Mouse (Mus musculus) urinary bladder, adult 18-20 months (tissue): ENCODE measurements at regions not wholly inside any gene's neighbourhood (a gene's known extent, or its start where the extent isn't known, plus 50 kb on each side); places are given as distances from the start of the nearest gene placed in this dataset.

ENCODE experiments used
- DNase-seq, 2 experiments: peaks; one replicate each; pipeline ENCODE4 v3.0.0; 2022; ENCODE audit warnings: low spot score in 2 of 2, mixed read lengths in 2 of 2

DNA sequence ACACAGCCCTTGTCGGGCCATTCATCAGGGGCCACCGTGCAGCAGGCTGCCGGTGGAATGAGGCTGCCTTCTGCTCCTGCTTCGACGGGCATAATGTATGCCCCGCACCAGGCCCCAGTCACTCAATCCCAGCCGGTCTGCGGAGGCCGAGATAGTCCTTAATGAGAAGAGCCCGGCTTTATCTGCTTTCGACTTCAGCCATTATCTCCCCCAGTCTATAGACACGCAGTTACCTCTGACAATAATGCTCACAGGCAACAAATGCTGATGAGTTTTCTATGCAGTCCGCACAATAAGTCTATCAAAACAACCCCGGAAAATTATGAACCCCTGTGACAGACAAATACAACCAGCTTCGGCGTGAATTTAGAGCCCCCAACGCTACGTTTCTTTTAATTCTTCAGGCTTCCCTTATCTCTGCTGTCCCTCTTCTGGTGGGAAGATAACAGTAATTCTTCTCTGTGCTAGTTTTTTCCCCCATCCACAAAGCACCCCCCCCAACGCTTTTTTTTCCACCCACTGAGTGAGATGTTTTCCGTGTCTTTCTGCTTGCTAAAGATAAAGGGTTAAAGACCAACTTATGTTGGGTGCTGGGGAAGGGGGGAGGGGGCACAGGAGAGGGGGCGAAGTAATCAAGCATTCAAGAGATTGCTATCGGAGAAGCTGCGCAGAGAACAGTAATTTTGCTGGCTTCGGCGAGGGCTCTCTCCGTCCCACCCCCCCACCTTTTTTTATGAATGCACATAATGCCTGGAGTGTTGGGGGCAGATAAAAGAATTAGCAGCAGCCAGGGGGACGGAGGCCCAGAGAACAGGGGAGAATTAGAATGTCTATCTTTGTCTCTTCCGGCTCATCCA, 117.8 kb downstream of the Mrm1 start:
- no peak for DNase-seq

DNA sequence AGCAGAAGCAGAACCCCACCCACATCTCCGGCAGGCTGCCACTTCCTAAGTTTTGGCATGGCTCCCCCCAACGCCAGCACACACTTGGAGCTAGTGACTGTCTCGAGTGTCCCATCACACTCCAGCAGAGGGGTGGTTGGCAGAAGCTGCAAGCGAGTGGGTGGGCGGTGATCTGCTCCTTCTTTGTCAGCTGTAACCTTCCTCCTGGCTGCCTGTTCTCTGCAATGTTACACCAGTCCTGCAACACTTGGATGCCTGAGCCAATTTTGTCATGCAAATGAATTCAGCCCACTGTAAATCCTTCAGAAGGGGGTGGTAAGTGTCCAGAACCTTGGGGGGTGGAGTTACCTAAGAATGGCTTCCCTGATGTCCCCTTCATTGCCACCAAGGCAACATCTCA, 121.8 kb downstream of the Mrm1 start:
- no peak for DNase-seq

DNA sequence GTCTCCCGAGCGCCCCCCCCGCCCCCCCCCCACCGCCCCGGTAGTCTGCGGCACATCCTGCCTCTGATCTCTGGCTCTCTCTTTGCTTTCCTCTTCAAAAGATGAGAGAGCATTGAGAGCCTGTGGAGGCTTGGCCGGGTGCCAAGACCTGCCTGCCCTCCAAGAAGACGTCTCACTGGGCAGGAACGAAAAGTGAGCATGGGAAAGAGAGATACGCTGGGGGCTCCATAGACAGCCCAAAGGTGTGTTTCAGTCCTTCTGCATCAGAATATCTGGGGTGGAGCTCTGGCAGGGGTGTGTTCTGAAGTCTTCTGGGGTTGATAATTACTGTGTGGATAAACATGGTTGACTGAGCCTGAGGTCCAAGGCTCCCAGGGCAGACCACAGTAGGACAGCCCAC, 126.7 kb downstream of the Mrm1 start:
- DNase-seq, result no peak

DNA sequence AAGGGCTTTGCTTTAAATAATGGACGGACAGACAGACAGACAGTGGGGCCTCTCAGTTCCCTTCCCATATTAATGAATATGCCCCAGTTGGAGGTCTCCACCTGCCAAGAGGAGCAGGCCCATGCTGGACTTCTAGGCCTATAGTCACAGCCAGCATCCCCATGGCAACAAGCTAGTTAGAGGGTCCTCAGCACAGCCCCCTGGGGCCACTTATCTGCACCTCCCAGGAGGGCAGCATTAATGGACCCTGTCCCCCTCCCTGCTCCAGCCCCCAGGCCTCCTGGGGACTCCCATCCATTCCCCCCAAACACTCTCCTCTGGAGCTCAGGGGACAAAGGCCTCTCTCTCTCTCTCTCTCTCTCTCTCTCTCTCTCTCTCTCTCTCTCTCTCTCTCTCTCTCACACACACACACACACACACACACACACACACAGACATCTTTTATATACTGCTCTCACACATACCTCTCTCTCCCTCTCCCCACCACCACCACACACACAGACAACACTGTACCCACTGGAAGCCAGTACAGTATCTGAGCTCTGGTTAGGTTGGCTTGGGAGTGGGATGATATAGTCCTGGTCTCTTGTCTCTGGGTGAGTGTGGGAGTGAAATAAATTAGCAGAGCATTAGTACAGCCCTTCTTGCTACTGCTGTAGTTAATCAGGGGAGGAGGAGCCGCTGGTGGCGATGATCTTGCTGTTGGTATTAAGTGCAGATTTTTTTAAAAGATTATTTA, 127.7 kb downstream of the Mrm1 start:
- DNase-seq, result no peak

DNA sequence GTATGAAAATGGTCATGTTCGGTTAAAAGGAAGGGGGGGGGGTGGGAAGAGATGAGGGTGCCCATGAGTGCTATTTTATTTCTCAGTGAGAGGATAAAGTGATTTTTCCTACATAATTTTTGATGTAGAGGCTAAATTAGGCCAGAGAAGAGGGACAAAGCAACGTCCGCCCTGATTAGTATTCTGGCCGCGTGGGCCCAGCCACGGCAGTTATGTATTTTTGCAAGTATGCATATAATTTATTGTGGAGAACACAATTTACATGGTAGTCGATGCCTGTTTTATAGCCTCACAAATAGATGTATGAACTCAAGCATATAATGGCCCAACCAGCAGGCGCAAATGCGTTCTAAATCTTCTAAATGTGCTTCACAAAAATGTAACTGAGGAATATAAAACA, 132.8 kb downstream of the Mrm1 start:
- DNase-seq, result no peak

DNA sequence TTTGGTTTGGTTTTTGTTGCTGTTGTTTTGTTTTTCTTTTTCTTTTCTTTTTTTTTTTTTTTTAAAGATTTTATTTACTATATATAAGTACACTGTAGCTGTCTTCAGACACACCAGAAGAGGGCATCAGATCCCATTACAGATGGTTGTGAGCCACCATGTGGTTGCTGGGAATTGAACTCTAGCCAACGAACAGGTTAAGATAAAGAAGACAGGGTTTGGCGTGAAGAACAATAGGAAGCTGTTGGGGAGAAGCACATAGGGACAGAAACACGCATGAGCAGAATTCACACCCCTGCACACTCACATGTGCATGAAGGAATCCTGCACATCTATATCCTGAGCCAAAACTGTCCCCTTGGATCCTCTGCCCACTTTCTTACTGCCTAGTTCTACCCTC, 135.0 kb downstream of the Mrm1 start:
- no peak for DNase-seq

DNA sequence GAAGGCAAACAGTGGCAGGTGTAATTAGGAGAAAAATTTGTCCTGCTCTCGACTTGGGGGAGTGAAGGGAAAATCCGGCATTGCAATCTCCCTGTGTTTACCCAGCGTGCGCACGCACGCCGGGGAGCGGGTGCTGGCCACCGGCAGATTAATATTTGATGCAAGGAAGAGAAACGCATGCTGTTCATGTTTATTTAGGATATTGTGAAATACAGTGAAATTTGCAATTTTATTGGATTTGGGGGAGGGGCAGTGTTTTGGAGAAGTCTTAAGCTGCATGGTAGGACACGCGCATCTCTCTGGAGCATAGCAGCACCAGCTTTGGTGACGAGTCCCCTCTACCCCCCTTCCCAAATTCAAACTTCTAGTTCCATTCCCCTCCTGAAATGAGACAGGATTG, 136.4 kb downstream of the Mrm1 start:
- DNase-seq, result no peak

DNA sequence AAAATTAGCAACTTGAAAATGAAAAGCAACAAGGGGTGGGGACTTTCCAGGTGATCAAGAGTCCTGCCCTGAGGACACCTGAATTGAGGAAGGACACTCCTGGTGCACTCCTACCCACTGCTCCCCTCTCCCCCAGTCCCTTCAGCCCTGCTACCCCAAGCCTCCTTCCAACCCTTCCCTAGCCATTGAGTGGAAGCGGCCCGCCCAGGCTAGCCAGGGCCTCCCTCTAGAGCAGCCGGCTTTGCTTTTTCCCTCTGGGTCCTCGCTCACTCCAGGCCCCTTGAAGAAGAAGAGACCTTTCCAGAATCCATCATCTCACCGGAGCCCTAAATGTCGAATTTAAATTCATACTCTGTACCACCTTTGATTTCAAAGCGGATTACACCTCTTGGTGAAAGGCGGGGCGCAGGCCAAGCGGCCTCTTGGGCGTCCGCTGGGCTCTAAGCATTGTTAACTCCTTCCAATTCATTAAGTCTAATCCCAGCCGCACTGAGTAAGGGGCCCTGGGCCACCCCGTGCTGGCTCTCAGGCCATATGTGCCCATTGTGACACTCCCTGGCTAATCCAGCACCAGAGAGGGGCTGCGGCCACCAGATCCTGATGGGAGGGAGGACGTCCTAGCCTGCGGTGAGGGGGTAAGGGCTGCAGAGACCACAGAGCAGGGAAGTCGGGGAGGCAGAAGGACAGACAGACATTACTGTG, 142.8 kb downstream of the Mrm1 start:
- DNase-seq, result no peak

DNA sequence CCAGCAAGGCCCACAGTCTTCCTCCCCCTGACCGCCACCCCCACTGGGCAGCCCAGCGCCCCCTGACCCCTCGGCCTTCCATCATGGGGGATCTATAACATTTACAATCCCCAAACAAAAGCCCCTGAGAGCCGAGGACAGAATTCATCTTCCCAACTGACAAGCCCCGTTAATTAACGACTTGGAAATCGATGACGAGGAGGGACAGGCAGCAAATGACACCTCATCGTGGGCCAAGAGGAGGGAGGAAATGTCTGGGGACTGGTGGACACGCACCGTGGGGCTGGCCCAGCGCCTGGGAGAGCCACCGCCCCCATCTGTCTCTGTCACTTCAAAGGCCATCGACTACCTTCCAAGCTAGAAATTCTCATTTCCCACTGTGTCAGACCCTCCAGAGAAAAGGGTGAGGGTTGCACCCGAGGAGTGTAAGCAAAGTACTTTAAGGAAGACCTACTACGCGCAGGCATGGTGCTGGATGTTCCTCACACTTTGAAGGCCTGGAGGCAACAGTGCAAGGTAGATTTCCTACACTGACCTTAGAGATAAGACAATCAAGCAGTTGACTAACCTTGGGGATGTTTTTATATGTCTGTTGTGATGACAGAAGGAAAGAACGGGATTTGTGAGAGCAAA, 146.4 kb downstream of the Mrm1 start:
- no peak for DNase-seq

DNA sequence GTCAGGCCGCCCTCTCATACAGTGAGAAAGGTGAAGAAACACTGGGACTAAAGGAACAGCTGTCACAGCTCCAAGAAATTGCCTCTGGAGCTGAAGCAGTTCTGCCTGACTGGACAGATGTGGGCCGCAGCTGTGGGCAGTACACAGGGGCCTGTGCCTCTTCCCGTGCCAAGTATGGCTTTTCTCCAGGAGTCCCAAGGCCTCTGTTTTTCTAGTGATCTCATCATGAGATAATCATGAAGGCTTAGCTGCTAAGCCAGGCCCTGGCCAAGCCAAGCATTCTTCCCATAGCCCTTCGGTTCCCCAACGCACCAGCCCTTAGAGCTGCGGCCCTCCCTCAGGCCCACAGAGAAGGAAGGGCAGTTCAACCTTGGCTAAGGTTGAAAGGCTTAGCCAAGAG, 146.2 kb upstream of the Lhx1 start:
- DNase-seq, result no peak

DNA sequence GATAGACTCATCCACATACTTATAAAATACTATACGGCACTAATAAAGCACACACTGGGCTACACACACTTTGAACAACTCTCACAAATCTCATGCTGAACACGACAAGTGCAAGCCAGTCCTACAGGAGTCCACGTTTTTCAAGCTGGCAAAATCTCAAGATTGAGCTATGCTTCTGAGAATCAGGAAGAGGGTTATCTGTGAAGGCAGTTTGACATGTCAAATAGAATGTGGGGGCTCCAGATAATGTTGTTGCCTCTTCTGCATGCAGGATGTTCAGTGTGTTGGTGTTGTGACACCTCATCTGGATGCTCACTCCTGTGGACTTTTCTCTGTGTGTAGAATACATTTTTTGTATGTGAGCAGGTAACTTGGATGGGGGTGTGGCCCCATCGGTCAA, 142.4 kb upstream of the Lhx1 start:
- DNase-seq, result no peak

DNA sequence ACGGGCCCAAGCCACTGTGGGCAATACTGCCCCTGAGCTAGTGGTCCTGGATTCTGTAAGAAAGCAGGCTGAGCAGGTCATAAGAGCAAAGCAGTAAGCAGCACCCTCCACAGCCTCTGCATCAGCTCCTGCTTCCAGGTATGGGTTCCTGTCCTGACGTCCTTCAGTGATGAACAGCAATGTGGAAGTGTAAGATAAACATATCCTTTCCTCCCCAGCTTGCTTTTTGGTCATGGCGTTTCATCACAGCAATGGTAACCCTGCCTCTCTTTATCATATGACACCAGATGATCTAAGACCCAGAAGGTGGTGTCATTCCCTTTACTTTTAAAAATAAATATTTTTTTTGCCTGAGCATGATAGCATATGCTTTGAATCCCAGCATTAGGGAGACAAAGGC, 138.9 kb upstream of the Lhx1 start:
- DNase-seq, result no peak

DNA sequence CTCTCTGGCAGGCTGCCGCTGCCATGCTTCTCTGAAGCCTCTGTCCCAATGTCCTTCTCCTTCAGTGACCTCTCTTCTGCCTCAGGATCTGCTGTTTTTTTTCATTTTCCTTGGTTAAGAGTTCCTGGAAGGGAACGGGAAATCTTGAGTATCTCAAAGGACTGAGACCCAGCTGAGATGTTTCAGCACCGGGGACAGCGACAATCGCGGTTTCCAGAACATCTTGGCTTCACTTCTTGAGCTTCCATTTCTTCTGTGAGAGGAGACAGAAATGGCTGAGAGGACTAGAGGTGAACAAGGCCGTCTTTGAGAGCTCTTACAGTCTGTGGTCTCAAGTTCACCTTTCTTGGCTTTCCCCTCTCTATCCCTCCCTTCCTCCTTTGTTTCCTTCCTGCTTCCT, 136.6 kb upstream of the Lhx1 start:
- peak in 1 of 2 experiments; percentile 12 for DNase-seq

DNA sequence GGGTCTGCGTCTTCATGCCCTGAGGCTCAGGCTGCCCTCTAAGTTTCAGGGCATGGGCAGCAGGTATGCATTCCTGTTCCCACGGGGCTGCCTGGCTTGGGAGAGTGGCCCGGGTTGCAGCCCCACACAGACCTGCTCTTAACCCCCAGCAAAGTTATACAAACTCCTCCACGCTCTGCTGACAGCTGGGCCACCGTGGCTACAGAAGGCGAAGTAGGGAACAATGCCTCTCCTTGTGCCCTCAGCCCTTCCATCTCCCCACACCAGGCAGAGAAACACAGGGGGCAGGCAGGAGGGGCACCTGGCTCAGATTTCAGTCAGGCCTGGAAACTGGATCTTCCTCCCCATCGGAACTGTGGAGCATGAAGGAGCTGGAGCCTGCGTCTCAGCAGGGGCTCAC, 135.5 kb upstream of the Lhx1 start:
- DNase-seq, result no peak

DNA sequence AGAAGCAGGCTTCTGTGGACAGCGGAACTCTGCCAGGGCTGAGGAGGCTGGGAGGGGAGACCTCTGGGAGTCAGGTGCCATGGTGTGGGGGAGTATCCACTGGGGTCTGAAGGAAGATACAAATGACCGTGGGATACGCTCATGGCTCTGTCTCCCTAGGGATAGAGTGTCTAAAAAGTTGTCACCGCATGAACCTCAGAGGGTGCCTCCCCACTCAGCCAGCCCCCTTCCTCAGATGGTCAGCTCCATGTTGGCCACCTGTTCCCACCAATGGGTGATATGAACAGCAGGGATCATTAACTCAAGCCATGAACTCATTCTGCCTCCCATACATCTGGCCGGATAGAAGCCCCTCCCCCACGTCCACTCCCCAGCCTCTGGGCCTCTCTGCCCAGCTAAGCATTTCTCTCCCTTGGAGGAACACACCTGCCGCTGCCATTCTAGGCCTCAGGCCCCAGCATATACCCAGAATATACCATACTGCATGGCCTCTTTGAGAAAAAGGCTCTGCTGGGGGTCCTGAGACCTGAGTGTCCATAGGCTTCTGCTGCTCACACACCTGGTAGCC, 134.1 kb upstream of the Lhx1 start:
- no peak for DNase-seq

DNA sequence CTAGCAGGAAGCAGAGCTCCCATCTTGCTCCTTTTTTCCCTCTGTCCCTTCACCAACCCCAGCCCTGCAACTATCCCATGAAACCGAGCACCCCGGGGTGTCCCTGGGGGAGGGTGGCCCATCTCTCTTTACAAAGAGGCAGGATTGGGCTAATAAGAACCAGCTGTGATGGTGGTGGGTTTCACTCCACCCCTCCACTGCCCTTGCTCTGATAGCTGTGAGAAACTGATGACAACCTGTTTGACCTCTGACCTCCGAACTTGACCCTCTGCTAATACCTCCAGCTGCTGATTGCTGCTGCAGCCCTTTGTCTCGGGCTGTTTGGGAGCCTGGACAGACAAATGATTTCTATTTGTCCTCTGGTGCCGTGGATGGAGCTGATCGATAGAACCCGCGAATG, 128.1 kb upstream of the Lhx1 start:
- no peak for DNase-seq

DNA sequence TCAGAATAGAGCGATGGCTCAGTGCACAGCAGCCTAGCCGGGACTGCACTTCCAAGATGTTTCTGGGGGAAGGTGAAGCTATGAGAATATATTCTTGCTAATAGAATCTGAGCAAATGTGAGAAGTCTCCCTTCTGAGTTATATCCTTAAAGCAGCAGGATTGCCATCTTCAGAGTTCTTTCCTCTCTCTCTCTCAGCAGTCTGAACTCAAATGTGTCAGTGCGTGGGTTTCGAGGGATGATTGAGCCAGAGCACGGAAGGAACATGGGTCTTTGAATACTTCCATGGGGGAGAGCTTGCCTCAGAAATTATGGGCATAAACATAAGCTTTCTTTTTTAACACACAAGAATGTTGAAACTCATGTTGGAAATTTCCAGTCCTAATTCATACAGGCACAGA, 123.6 kb upstream of the Lhx1 start:
- no peak for DNase-seq

DNA sequence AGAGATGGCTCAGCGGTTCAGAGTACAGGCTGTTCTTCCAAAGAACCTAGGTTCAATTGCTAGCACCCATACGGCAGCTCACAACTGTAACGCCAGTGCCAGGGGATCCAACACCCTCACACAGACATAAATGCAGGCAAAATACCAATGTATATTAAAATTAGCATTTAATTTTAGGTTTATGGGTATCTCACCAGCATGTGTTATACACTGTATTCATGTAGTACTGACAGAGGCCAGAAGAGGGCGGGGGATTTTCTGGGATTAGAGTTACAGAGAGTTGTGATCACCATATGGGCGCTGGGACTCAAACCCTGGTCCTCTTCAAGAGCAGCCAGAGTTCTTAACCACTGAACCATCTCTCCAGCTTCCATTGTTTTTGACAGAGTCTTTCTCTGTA, 121.8 kb upstream of the Lhx1 start:
- no peak for DNase-seq

DNA sequence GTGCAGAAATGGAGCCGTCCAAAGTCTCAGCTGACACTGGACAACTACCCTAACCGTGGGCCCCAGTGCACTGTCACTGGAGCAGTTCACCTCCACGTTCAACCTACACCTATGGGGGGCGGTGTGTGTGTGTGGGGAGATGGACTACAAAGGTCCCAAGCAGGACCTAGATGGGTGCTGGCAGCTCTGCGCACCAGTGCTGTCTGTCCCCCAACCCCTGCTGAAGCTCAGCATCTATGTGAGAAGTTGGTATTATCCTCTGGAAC, 117.7 kb upstream of the Lhx1 start:
- no peak for DNase-seq

DNA sequence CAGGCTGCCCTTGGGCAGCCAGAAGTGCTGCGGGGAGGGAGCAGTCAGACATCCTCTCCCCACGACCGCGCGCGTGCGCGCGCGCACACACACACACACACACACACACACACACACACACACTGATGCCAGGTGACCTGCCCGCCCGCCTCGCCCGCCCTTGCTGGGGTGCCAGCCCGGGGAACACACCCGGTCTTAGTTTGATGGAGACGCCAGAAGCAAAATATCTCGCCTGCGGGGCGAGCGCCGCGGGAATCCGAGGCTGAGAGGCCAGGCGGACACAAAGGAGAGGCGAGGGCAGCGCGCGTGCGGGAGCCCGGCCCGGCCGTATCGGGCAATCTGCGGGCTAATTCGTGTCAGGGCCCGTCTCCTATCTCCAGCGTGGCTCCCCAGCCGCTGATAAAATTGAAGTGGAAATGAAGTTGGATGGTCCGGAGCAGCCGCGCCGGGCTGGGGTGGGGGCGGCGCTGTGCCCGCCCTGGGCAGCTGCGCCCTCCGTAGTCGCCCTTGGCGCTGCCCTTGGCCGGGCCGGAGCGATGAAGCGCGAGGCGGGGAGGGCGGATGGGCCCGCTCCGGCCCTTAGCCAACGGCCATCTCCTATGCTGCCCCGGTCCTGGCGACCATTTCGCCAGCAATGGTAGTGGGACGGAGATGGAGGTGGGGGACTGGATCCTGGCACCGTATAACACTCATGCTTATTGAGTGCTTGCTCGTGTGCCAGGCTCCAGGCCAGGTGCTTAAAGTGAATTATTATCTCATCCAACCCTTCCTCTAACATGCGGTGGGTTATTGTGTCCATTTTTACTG, 117.2 kb upstream of the Lhx1 start:
- DNase-seq, result no peak

DNA sequence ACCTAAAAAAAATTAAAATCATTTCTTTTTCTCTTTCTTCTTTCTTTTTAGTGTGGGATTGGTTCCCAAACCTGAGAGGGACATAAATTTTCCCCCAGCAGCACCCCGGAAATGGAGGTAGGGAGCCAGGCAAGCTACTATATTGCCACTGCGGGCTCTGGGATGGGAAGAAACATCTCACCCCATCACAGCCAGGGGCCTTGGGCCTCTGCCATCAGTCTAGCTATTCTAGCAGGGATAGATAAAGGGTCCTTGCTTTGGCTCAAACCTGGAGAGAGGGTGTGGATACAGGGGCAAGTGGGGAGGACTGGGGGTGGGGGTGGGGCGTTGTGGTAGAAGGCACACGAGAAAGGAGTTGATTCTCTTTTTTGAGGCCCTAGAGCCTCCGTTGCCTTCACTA, 116.3 kb upstream of the Lhx1 start:
- no peak for DNase-seq
